Mouse (Mus musculus) limb, embryonic 12.5 days (tissue): ENCODE measurements around the gene Mroh7. TPM values are rescaled to one million over a fixed set of nuclear protein-coding genes. Genes with fewer than 3 reads are reported as not detected.

ENCODE experiments used
- ATAC-seq: fragments of 200-750 bp; cut with Nextera tagmentation; 2 replicates; pipeline ENCODE4 v1.8.0; 2017; ENCODE audit warnings: low read depth, moderate TSS enrichment; ENCODE audit not compliant: insufficient number of reproducible peaks, insufficient read depth, low FRiP score, low TSS enrichment
- H3K27ac ChIP-seq: fragments of 300-500 bp; sonication (generic); 2 replicates; pipeline ENCODE4 v1.5.1; 2016; ENCODE audit warnings: mild to moderate bottlenecking, moderate library complexity
- H3K27me3 ChIP-seq: fragments of 300-500 bp; sonication (generic); 2 replicates; pipeline ENCODE4 v1.6.1; 2016; ENCODE audit warnings: mild to moderate bottlenecking, moderate library complexity
- H3K36me3 ChIP-seq: fragments of 300-500 bp; sonication (generic); 2 replicates; pipeline ENCODE4 v1.6.1; 2016; ENCODE audit warnings: mild to moderate bottlenecking, moderate library complexity
- H3K4me1 ChIP-seq: fragments of 300-500 bp; sonication (generic); replicated peaks from 2 replicates; pipeline ENCODE4 v1.6.1; 2016
- H3K4me2 ChIP-seq: fragments of 300-500 bp; sonication (generic); 2 replicates; pipeline ENCODE4 v1.6.1; 2016; ENCODE audit warnings: mild to moderate bottlenecking, moderate library complexity
- H3K4me3 ChIP-seq: fragments of 300-500 bp; sonication (generic); replicated peaks from 2 replicates; pipeline ENCODE4 v1.5.1; 2016; ENCODE audit warnings: mild to moderate bottlenecking
- H3K9ac ChIP-seq: fragments of 300-500 bp; sonication (generic); replicated peaks from 2 replicates; pipeline ENCODE4 v1.6.1; 2016; ENCODE audit warnings: mild to moderate bottlenecking, moderate library complexity
- H3K9me3 ChIP-seq: fragments of 300-500 bp; sonication (generic); 2 replicates; pipeline ENCODE4 v1.6.1; 2016; ENCODE audit warnings: mild to moderate bottlenecking, moderate library complexity
- WGBS: fragments of 180-500 bp; shearing (Covaris S2); methylation state at CpG from one replicate; pipeline ENCODE4 v1.1.7; 2016; 5-methylcytosine and 5-hydroxymethylcytosine counted together
- polyA plus RNA-seq: library from polyadenylated mRNA; unstranded; fragments of >200 nt; fragmentation: Nextera tagmentation; extraction: Ambion mirVana; gene quantifications from 2 replicates; pipeline ENCODE4 v1.2.1, GENCODE M21; 2016

The Mroh7 gene
- polyA plus RNA-seq, 1 experiment from 2014 or later = 0.23 TPM

GRCm38 (mm10) chr4:106663956-106664470 lies 66.7 kb downstream of the Mroh7 start:
- Histone ChIP-seq H3K4me2 (no peak overlapping the region), H3K36me3 (peaks cover 100% of the 10 kb centered on the region), H3K27ac (no peak overlapping the region), H3K27me3 (no peaks in the 10 kb centered on the region), H3K9me3 (no peaks in the 10 kb centered on the region), H3K9ac (no peak overlapping the region), H3K4me3 (no peak overlapping the region), H3K4me1 (no peaks in the 10 kb centered on the region; the same call in 1 of the 2 replicates)
- 92% methylated on average over 5 of the region's 5 CpGs for WGBS
- ATAC-seq = no peak

DNA sequence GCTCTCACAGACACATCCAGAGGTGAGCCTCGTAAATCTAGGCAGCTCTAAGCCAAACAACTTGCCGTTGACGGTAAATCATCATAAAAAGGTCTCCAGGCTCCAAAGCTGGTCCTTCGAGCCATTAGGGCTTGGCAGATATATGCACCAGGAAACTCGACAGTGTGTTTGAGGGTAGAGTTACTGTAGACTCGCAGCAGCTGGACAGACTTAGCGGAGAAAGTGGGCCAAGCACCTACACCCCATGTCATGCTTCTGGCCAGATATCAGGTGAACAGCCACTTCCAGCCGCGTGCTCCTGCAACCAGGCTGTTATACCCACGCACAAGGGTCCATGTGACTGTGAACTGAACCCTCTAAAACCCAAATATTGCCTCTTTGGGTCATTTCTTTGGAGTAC lies 75.0 kb downstream of the Mroh7 start:
- Histone ChIP-seq H3K27ac (no peak overlapping the region), H3K9me3 (no peaks in the 10 kb centered on the region), H3K36me3 (peaks cover 71% of the 10 kb centered on the region), H3K4me1 (peaks cover 7% of the 10 kb centered on the region; the same call in 1 of the 2 replicates), H3K4me2 (no peak overlapping the region), H3K4me3 (no peak overlapping the region), H3K27me3 (no peaks in the 10 kb centered on the region), H3K9ac (no peak overlapping the region)
- 67% methylated on average over 10 of the region's 10 CpGs for WGBS
- no peak for ATAC-seq

DNA sequence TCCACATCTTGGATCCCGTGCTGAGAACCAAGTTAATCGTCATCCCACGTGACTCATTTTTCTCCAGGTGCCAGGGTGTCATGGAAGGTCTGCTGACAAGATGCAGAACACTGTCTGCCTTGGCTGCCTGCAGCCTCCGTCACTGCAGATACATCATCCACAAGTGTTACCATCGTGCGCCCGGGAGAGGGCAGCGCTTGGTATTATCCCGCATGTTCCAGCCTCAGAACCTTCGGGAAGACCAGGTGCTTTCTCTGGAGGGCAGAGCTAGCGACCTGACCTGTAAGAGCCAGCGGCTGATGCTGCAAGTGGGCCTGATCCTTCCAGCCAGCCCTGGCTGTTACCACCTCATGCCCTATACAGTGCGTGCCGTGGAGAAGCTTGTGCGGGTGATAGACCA lies 77.7 kb downstream of the Mroh7 start:
- Histone ChIP-seq H3K9ac (no peak overlapping the region), H3K4me1 (peaks cover 7% of the 10 kb centered on the region; the same call in 1 of the 2 replicates), H3K4me2 (no peak overlapping the region), H3K36me3 (peaks cover 46% of the 10 kb centered on the region), H3K4me3 (no peak overlapping the region), H3K9me3 (no peaks in the 10 kb centered on the region), H3K27ac (no peak overlapping the region), H3K27me3 (no peaks in the 10 kb centered on the region)
- 94% methylated on average over 15 of the region's 15 CpGs for WGBS
- ATAC-seq = no peak

- WGBS = 94% methylated on average over 3 of the region's 3 CpGs
- ATAC-seq = no peak
Observed at GRCm38 (mm10) chr4:106652546-106652945, 78.2 kb downstream of the Mroh7 start.

DNA sequence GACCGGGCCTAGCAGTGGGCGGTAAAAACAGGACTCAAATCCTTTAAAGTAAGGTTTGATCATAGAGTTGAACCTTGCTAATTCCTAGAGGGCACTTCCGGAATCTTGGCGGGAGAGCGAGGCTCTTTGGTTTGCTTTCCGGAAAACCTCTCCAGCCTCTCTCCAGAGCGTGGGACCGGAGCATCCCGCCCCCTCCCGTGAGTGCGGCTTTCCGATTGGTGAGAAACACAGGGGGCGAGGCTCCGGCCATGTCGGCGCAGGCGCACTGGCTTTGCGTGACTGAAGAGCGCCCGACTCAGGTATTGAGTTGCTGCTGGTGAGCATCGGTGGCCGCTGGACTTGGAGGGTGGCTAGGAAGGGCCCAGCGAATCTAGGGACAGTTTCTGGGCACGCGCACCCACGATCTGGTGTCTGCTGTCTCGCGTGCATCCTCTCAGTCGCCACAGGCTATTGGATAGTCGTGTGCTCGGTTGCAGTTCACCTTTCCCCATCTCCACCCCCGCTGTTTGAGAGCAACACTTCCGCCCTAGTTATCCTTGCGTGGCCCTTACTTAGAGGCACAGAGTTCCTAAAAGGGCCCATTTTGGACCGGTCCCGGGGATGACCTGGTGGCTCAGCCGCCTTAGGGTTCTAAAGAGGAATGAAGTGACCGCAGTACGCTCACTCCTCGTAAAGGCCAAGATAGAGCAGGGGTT lies 79.7 kb downstream of the Mroh7 start, which contains the start of gene Pars2:
Pars2 (plus strand) TSS at position 237 of the 695 bp plus-strand sequence.
- peaks cover 26% of the 10 kb centered on the region for H3K36me3 ChIP-seq
- H3K9ac ChIP-seq = peak within 1 kb of the TSS; percentile 68
- peak within 1 kb of the TSS; percentile 85 for H3K27ac ChIP-seq
- H3K4me1 ChIP-seq = peaks cover 16% of the 10 kb centered on the region
- H3K9me3 ChIP-seq = no peaks in the 10 kb centered on the region
- ATAC-seq = peak; percentile 93
- WGBS = 4% methylated on average over 40 of the region's 40 CpGs
- H3K27me3 ChIP-seq = peaks cover 4% of the 10 kb centered on the region; the same call in 1 of the 2 replicates
- peak within 1 kb of the TSS; percentile 62 for H3K4me2 ChIP-seq
- peak within 1 kb of the TSS; percentile 57 for H3K4me3 ChIP-seq

More at GRCm38 (mm10) chr4:106652546-106652945, 78.2 kb downstream of the Mroh7 start:
- Histone ChIP-seq H3K9me3 (no peaks in the 10 kb centered on the region), H3K9ac (no peak overlapping the region), H3K4me3 (no peak overlapping the region), H3K4me1 (peaks cover 7% of the 10 kb centered on the region; the same call in 1 of the 2 replicates), H3K36me3 (peaks cover 41% of the 10 kb centered on the region), H3K27ac (no peak overlapping the region), H3K27me3 (peaks cover 2% of the 10 kb centered on the region; the same call in 1 of the 2 replicates), H3K4me2 (no peak overlapping the region)

DNA sequence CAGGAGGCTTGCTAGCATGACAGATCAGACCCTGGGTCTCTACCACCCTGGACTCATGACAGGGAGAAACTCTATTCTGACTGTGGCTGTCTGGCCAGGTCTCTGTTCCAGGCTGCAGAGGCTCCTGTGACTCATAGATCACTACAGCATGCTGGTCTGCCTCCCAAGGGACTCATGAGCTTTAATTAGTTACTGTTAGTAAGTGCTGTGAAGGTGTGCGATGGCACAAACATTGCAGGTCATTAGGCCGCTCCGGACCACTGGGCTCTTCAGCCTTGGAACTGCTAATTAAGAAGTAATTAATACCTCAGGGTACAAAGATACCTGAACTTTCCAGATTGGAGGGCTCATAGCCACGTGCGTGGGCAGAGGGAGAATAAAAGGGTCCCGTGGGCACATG lies 83.6 kb downstream of the Mroh7 start:
- H3K36me3 ChIP-seq = no peaks in the 10 kb centered on the region
- peaks cover 4% of the 10 kb centered on the region; the same call in 1 of the 2 replicates for H3K27me3 ChIP-seq
- no peak overlapping the region for H3K27ac ChIP-seq
- H3K4me1 ChIP-seq = peaks cover 41% of the 10 kb centered on the region
- no peak overlapping the region for H3K4me3 ChIP-seq
- no peak overlapping the region for H3K4me2 ChIP-seq
- no peaks in the 10 kb centered on the region for H3K9me3 ChIP-seq
- no peak for ATAC-seq
- no peak overlapping the region for H3K9ac ChIP-seq
- 68% methylated on average over 6 of the region's 6 CpGs for WGBS

- ATAC-seq = no peak
- Histone ChIP-seq H3K27me3 (peaks cover 4% of the 10 kb centered on the region; the same call in 1 of the 2 replicates), H3K9ac (no peak overlapping the region), H3K4me3 (no peak overlapping the region), H3K27ac (no peak overlapping the region), H3K9me3 (no peaks in the 10 kb centered on the region), H3K4me2 (no peak overlapping the region), H3K4me1 (peaks cover 34% of the 10 kb centered on the region), H3K36me3 (no peaks in the 10 kb centered on the region)
- 72% methylated on average over 5 of the region's 5 CpGs for WGBS
Observed at GRCm38 (mm10) chr4:106645797-106646196, 84.9 kb downstream of the Mroh7 start.

DNA sequence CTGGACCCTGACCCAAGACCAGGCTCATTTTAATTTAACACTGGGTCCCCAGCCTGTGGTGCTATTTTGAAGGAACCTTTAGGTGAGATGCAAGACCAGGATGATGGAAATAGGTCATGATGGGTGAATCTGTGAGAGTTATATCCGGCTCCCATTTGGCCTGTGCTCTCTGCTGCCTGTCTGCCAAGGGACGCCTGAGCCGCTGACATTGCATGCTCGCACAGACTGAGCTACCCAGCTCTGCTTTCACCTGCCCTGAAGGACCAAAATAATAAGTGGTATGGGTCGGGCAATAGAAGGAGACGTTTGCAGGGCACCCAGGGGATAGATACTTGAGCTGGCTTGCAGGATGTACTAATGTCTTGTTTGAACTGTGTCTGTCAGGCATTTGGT lies 86.5 kb downstream of the Mroh7 start:
- Histone ChIP-seq H3K4me3 (no peak overlapping the region), H3K9ac (0 out of 2 replicates have a peak overlapping the region, but pooled peaks have one; percentile 31), H3K36me3 (no peaks in the 10 kb centered on the region), H3K27me3 (peaks cover 4% of the 10 kb centered on the region; the same call in 1 of the 2 replicates), H3K9me3 (peaks cover 5% of the 10 kb centered on the region; the same call in 1 of the 2 replicates), H3K27ac (peak overlapping the region; percentile 87), H3K4me2 (peak overlapping the region; percentile 41), H3K4me1 (peaks cover 34% of the 10 kb centered on the region)
- no peak for ATAC-seq
- 68% methylated on average over 6 of the region's 6 CpGs for WGBS

- Histone ChIP-seq H3K36me3 (no peaks in the 10 kb centered on the region), H3K27ac (peak overlapping the region; percentile 87), H3K9me3 (peaks cover 5% of the 10 kb centered on the region; the same call in 1 of the 2 replicates), H3K9ac (0 out of 2 replicates have a peak overlapping the region, but pooled peaks have one; percentile 23), H3K27me3 (peaks cover 4% of the 10 kb centered on the region; the same call in 1 of the 2 replicates), H3K4me3 (no peak overlapping the region), H3K4me1 (peaks cover 34% of the 10 kb centered on the region), H3K4me2 (peak overlapping the region; percentile 41)
- peak; percentile 73; the same call in 1 of the 2 replicates for ATAC-seq
- 13% methylated on average over 8 of the region's 8 CpGs for WGBS
Observed at GRCm38 (mm10) chr4:106643483-106644217, 87.1 kb downstream of the Mroh7 start.

DNA sequence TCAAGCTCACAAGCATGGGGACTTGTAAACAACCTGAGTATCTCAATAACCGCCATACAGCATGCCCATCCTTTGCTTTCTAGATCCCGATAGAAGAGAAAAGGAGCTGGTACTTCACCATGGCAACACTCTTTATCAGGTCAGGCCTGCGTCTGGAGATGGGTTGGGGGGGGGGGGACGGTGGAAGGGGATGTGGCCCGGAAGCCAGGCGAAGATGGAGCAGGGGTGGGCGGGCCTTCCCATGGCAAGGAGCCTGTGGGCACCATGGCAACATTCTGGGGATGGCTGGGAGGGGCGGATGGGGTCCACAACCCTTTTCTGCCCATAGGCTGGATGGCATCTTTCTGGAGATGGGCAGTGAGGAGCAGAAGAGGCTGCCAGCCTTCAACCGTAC lies 96.6 kb downstream of the Mroh7 start:
- Histone ChIP-seq H3K9me3 (no peaks in the 10 kb centered on the region; the same call in 1 of the 2 replicates), H3K4me1 (peaks cover 25% of the 10 kb centered on the region), H3K27me3 (peaks cover 6% of the 10 kb centered on the region), H3K27ac (peak overlapping the region; percentile 56), H3K36me3 (no peaks in the 10 kb centered on the region), H3K4me3 (no peak overlapping the region), H3K9ac (no peak overlapping the region), H3K4me2 (no peak overlapping the region)
- ATAC-seq = no peak
- 47% methylated on average over 9 of the region's 9 CpGs for WGBS
